Mouse (Mus musculus) layer of hippocampus, postnatal 10 days (tissue): Measurements from ENCODE around the gene Lgals2. TPM values are rescaled to one million over a fixed set of nuclear protein-coding genes. Genes with fewer than 3 reads are reported as not detected.
A peak's percentile ranks its signal among the peaks of the same experiment; 100 is the strongest.

Source experiments
- DNase-seq, 2 experiments: peaks; one replicate each; pipeline ENCODE4 v3.0.0; 2021; ENCODE audit warnings: low spot score in 2 of 2
- microRNA-seq, 2 experiments: library from miRNA; unstranded; fragments of <30 nt; microRNA quantifications; one replicate each; pipeline ENCODE4 v1.2.0; 2021
- total RNA-seq, 2 experiments: library from RNA; stranded (reverse); gene quantifications; 2 replicates each; pipeline ENCODE4 v1.2.3; 2021

The Lgals2 gene
- total RNA-seq, 2 experiments from 2014 or later, result not detected

- peak; percentile 71 to 78 for DNase-seq
Measured at GRCm38 (mm10) chr15:78826213-78827204, 28.8 kb downstream of the Lgals2 start.

- DNase-seq, result no peak
Measured at GRCm38 (mm10) chr15:78816074-78816391, 39.3 kb downstream of the Lgals2 start.

- no peak for DNase-seq
Measured at GRCm38 (mm10) chr15:78815314-78816073, 39.8 kb downstream of the Lgals2 start.

- no peak for DNase-seq
Measured at GRCm38 (mm10) chr15:78813603-78814002, 41.7 kb downstream of the Lgals2 start.

- DNase-seq, result no peak
Measured at GRCm38 (mm10) chr15:78810146-78810545, 45.2 kb downstream of the Lgals2 start.

GRCm38 (mm10) chr15:78809739-78810138 lies 45.6 kb downstream of the Lgals2 start:
- DNase-seq, result no peak

- no peak for DNase-seq
Measured at GRCm38 (mm10) chr15:78808980-78809379, 46.3 kb downstream of the Lgals2 start.

- no peak for DNase-seq
Measured at GRCm38 (mm10) chr15:78807141-78807540, 48.2 kb downstream of the Lgals2 start.

- DNase-seq, result no peak
Measured at GRCm38 (mm10) chr15:78806614-78807013, 48.7 kb downstream of the Lgals2 start.

- DNase-seq, result no peak
Measured at GRCm38 (mm10) chr15:78805351-78805750, 50.0 kb downstream of the Lgals2 start.

GRCm38 (mm10) chr15:78804326-78804725 lies 51.0 kb downstream of the Lgals2 start:
- no peak for DNase-seq

- DNase-seq, result no peak
Measured at GRCm38 (mm10) chr15:78803499-78803900, 51.8 kb downstream of the Lgals2 start.

GRCm38 (mm10) chr15:78802776-78803391 lies 52.4 kb downstream of the Lgals2 start, which contains the start of gene Card10:
TSS of gene Card10 (minus strand) at chr15:78803042.
- DNase-seq, result no peak

- DNase-seq, result no peak
Measured at GRCm38 (mm10) chr15:78801971-78802741, 53.2 kb downstream of the Lgals2 start.

GRCm38 (mm10) chr15:78801571-78801970 lies 53.8 kb downstream of the Lgals2 start:
- DNase-seq, result no peak

Small RNA genes within 50 kb of the gene (microRNA-seq; reads per million reads assigned to microRNA genes)
- 1.1 to 2.0 reads per million in 2 experiments for gene Mir6955

Other genes starting within 250 kb of the Lgals2 start
- gene Elfn2, start 136.8 kb downstream of the Lgals2 start, total RNA-seq, result 100 to 1,000 TPM; 127 to 138 TPM
- gene Mfng, start 82.1 kb downstream of the Lgals2 start, total RNA-seq, result 10 to 100 TPM in 1 of 2 experiments, 1 to 10 TPM in 1; 9.2 to 10.4 TPM
- 1 to 10 TPM; 5.8 to 6.0 TPM for gene Card10, start 52.5 kb downstream of the Lgals2 start, total RNA-seq
- gene Cdc42ep1, start 12.9 kb downstream of the Lgals2 start, total RNA-seq, result 1 to 10 TPM; 7.6 to 8.5 TPM
- 10 to 100 TPM; 56.8 to 58.0 TPM for gene Gga1, start 21.7 kb upstream of the Lgals2 start, total RNA-seq
- gene Gm49510, start 44.1 kb upstream of the Lgals2 start, total RNA-seq, result not detected
- 10 to 100 TPM in 1 of 2 experiments, 1 to 10 TPM in 1; 8.6 to 12.1 TPM for gene Sh3bp1, start 44.2 kb upstream of the Lgals2 start, total RNA-seq
- gene Pdxp, start 58.4 kb upstream of the Lgals2 start, total RNA-seq, result 100 to 1,000 TPM; 135 to 139 TPM
- 10 to 100 TPM; 31.2 to 37.7 TPM for gene Lgals1, start 71.2 kb upstream of the Lgals2 start, total RNA-seq
- gene Nol12, start 79.4 kb upstream of the Lgals2 start, total RNA-seq, result 10 to 100 TPM; 43.0 to 43.2 TPM
- 10 to 100 TPM; 26.4 to 28.9 TPM for gene Triobp, start 92.2 kb upstream of the Lgals2 start, total RNA-seq
- gene H1f0, start 172.9 kb upstream of the Lgals2 start, total RNA-seq, result 10 to 100 TPM; 80.6 to 80.7 TPM
- under 1 TPM; 0.33 to 0.48 TPM for gene Galr3, start 186.4 kb upstream of the Lgals2 start, total RNA-seq
- 10 to 100 TPM; 19.5 to 22.2 TPM for gene Ankrd54, start 207.4 kb upstream of the Lgals2 start, total RNA-seq
- gene Eif3l, start 219.7 kb upstream of the Lgals2 start, total RNA-seq, result 100 to 1,000 TPM in 1 of 2 experiments, 10 to 100 TPM in 1; 94.6 to 102 TPM